In the genomic region with DNA sequence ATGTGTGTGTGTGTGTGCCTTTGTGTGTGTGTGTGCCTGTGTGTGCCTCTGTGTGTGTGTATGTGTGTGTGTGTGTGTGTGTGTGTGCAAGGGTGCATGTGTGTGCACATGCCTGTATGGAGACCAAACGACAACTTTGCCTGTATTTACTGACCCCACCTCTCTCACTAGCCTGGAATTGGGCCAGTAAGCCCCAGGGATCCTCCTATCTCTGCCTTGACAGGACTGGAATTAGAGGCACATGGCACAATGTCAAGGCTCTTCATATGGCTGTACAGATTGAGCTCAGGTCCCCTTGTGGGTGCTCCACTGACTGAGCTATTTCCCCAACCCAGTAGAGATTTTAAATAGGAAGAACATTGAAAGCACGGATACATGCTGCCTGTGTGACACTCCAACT, we compare ENCODE assay signal across 20 mouse cellular contexts.
DNase-seq lines count a peak whose midpoint lies in the region; ATAC-seq and TF ChIP-seq lines count a peak whose summit lies in the region.
"Had no signal": no experiment of that assay in that cellular context is flagged by ENCODE, and none has a peak within 500 bp of the region (broad histone marks: within the 10 kb centered on the region; RNA-seq: fewer than 3 reads in every experiment).

No protein-coding gene starts in this region.

- no peaks in the 10 kb centered on the region for H3K36me3 ChIP-seq in hindbrain, embryonic 16.5 days (ENCODE audit: control insufficient read depth, insufficient read depth, low read length)
- no peaks in the 10 kb centered on the region for H3K36me3 ChIP-seq in hindbrain, embryonic 13.5 days
- H3K36me3 ChIP-seq in midbrain, embryonic 15.5 days (replicated peaks), result no peaks in the 10 kb centered on the region
- H3K36me3 ChIP-seq in midbrain, embryonic 11.5 days (ENCODE audit: control insufficient read depth, insufficient read depth, low read length), result no peaks in the 10 kb centered on the region
- H3K36me3 ChIP-seq in MEL (ENCODE audit: control insufficient read depth in 1 of 2, insufficient read depth in 2 of 2, low read length in 2 of 2), result peaks cover 0 to 3% of the 10 kb centered on the region in 2 experiments; a peak in 1 of 4 replicates
- H3K36me3 ChIP-seq: embryonic facial prominence, embryonic 12.5 days; hindbrain, embryonic 15.5 days had no signal

- H3K27me3 ChIP-seq in hindbrain, embryonic 16.5 days (replicated peaks; ENCODE audit: control insufficient read depth, insufficient read depth, low read length), result no peaks in the 10 kb centered on the region
- H3K27me3 ChIP-seq in hindbrain, embryonic 13.5 days, result no peaks in the 10 kb centered on the region
- no peaks in the 10 kb centered on the region for H3K27me3 ChIP-seq in midbrain, embryonic 15.5 days (replicated peaks)
- no peaks in the 10 kb centered on the region for H3K27me3 ChIP-seq in midbrain, embryonic 11.5 days (ENCODE audit: control insufficient read depth, insufficient read depth, low read length)
- H3K27me3 ChIP-seq in MEL (ENCODE audit: control insufficient read depth in 1 of 2, insufficient read depth in 2 of 2, low read length in 2 of 2), result no peaks in the 10 kb centered on the region
- H3K27me3 ChIP-seq: embryonic facial prominence, embryonic 12.5 days; heart, embryonic 15.5 days; hindbrain, embryonic 15.5 days had no signal

- WGBS in hindbrain, embryonic 16.5 days, result 64% methylated on average over 2 of the region's 2 CpGs
- WGBS in hindbrain, embryonic 13.5 days, result 88% methylated on average over 2 of the region's 2 CpGs
- 56% methylated on average over 2 of the region's 2 CpGs for WGBS in midbrain, embryonic 15.5 days
- WGBS in midbrain, embryonic 11.5 days, result 84% methylated on average over 2 of the region's 2 CpGs

- TF ChIP-seq CTCF in MEL (IDR thresholded peaks at IDR 0.05 in 2 of 3, conservative IDR thresholded peaks at IDR 0.05 in 1 of 3; ENCODE audit: control insufficient read depth in 1 of 3, insufficient read depth in 1 of 3, low read depth in 2 of 3, low read length in 3 of 3, poor library complexity in 1 of 3, severe bottlenecking in 1 of 3), result no peak

- H3K9me3 ChIP-seq in hindbrain, embryonic 16.5 days (ENCODE audit: control insufficient read depth, low read length), result no peaks in the 10 kb centered on the region
- H3K9me3 ChIP-seq in hindbrain, embryonic 13.5 days, result no peaks in the 10 kb centered on the region
- H3K9me3 ChIP-seq in midbrain, embryonic 15.5 days, result no peaks in the 10 kb centered on the region
- H3K9me3 ChIP-seq in midbrain, embryonic 11.5 days (ENCODE audit: control insufficient read depth, low read length), result no peaks in the 10 kb centered on the region
- no peaks in the 10 kb centered on the region for H3K9me3 ChIP-seq in MEL (replicated peaks; ENCODE audit: insufficient read depth, low read length)
- H3K9me3 ChIP-seq: G1E; heart, embryonic 15.5 days; hindbrain, embryonic 15.5 days had no signal

- no peak overlapping the region for H3K4me3 ChIP-seq in hindbrain, embryonic 16.5 days (ENCODE audit: low read length)
- H3K4me3 ChIP-seq in hindbrain, embryonic 13.5 days, result no peak overlapping the region
- no peak overlapping the region for H3K4me3 ChIP-seq in midbrain, embryonic 15.5 days
- no peak overlapping the region for H3K4me3 ChIP-seq in midbrain, embryonic 11.5 days (ENCODE audit: low read depth, low read length)
- H3K4me3 ChIP-seq in MEL (ENCODE audit: control insufficient read depth in 1 of 2, insufficient read depth in 1 of 2, low read depth in 2 of 2, low read length in 2 of 2), result no peak overlapping the region
- H3K4me3 ChIP-seq: embryonic facial prominence, embryonic 12.5 days; heart, adult 2 months; heart, embryonic 15.5 days; hindbrain, embryonic 15.5 days had no signal

- no peak for ATAC-seq in cerebellum, adult (ENCODE audit: insufficient number of reproducible peaks, low FRiP score, low TSS enrichment)
- ATAC-seq in hindbrain, embryonic 16.5 days, result peak; percentile 38; the same call in 1 of the 2 replicates
- ATAC-seq in hindbrain, embryonic 13.5 days (ENCODE audit: low FRiP score), result no peak
- 0 out of 2 replicates have a peak, but pooled peaks have one; percentile 27 for ATAC-seq in midbrain, embryonic 15.5 days (replicated peaks)
- ATAC-seq in midbrain, embryonic 11.5 days (ENCODE audit: low FRiP score), result no peak
- ATAC-seq: CD4-positive, CD25-positive, alpha-beta regulatory T cell, adult 4 months had no signal

- no peak overlapping the region for H3K27ac ChIP-seq in hindbrain, embryonic 16.5 days (ENCODE audit: low read depth, low read length)
- no peak overlapping the region for H3K27ac ChIP-seq in hindbrain, embryonic 13.5 days
- no peak overlapping the region for H3K27ac ChIP-seq in midbrain, embryonic 15.5 days
- H3K27ac ChIP-seq in midbrain, embryonic 11.5 days (ENCODE audit: low read depth, low read length), result no peak overlapping the region
- no peak overlapping the region for H3K27ac ChIP-seq in MEL (ENCODE audit: control insufficient read depth, low read depth, low read length)
- H3K27ac ChIP-seq: embryonic facial prominence, embryonic 12.5 days; heart, adult 2 months; heart, embryonic 15.5 days; hindbrain, embryonic 15.5 days had no signal

- H3K79me2 ChIP-seq in MEL (ENCODE audit: control insufficient read depth, insufficient read depth, low read length, poor library complexity), result no peaks in the 10 kb centered on the region

- DNase-seq in cerebellum, postnatal 10 days, result peak; percentile 75 to 86
- DNase-seq in midbrain, embryonic 11.5 days (ENCODE audit: low spot score, missing footprints), result no peak
- peak; percentile 10 for DNase-seq in MEL (ENCODE audit: low read depth, low spot score)
- DNase-seq in left cerebral cortex, postnatal 10 days (ENCODE audit: extremely low spot score in 1 of 2, low spot score in 2 of 2), result no peak
- DNase-seq: adrenal gland, postnatal 10 days; B cell, adult 2 months; cerebellum, adult 18-20 months; gastrocnemius, postnatal 14 days; heart, adult 2 months; heart, postnatal 14 days had no signal

- peaks cover 6% of the 10 kb centered on the region for H3K4me1 ChIP-seq in hindbrain, embryonic 16.5 days (ENCODE audit: control insufficient read depth, insufficient read depth, low read depth, low read length)
- H3K4me1 ChIP-seq in hindbrain, embryonic 13.5 days (replicated peaks), result peaks cover 13% of the 10 kb centered on the region
- 0 out of 2 replicates have a peak, but pooled peaks cover 5% of the 10 kb centered on the region for H3K4me1 ChIP-seq in midbrain, embryonic 15.5 days
- H3K4me1 ChIP-seq in midbrain, embryonic 11.5 days (ENCODE audit: control insufficient read depth, insufficient read depth, low read length), result no peaks in the 10 kb centered on the region
- peaks cover 0 to 3% of the 10 kb centered on the region in 2 experiments; a peak in 1 of 4 replicates for H3K4me1 ChIP-seq in MEL (ENCODE audit: control insufficient read depth in 1 of 2, insufficient read depth in 2 of 2, low read length in 2 of 2)
- H3K4me1 ChIP-seq: embryonic facial prominence, embryonic 12.5 days had no signal

- no peak for TF ChIP-seq RAD21 in MEL (IDR thresholded peaks at IDR 0.05; ENCODE audit: low read depth, low read length)

- intact Hi-C loops in left cerebral cortex, postnatal 10 days (cut with DNase I), result no loop called here

- TF ChIP-seq POLR2A in MEL (IDR thresholded peaks at IDR 0.05; ENCODE audit: control insufficient read depth in 1 of 2, insufficient read depth in 1 of 2, low read depth in 1 of 2, low read length in 2 of 2, poor library complexity in 1 of 2), result no peak

- H3K9ac ChIP-seq in hindbrain, embryonic 16.5 days (ENCODE audit: low read depth, low read length), result no peak overlapping the region
- H3K9ac ChIP-seq in hindbrain, embryonic 13.5 days, result no peak overlapping the region
- no peak overlapping the region for H3K9ac ChIP-seq in midbrain, embryonic 15.5 days
- no peak overlapping the region for H3K9ac ChIP-seq in midbrain, embryonic 11.5 days (ENCODE audit: low read length)
- no peak overlapping the region for H3K9ac ChIP-seq in MEL (ENCODE audit: control insufficient read depth, low read depth, low read length, poor library complexity, severe bottlenecking)
- H3K9ac ChIP-seq: embryonic facial prominence, embryonic 12.5 days; heart, embryonic 15.5 days; hindbrain, embryonic 15.5 days had no signal

- H3K4me2 ChIP-seq in hindbrain, embryonic 16.5 days (ENCODE audit: low read length), result no peak overlapping the region
- H3K4me2 ChIP-seq in hindbrain, embryonic 13.5 days, result no peak overlapping the region
- H3K4me2 ChIP-seq in midbrain, embryonic 15.5 days, result no peak overlapping the region
- no peak overlapping the region for H3K4me2 ChIP-seq in midbrain, embryonic 11.5 days
- H3K4me2 ChIP-seq: embryonic facial prominence, embryonic 12.5 days; heart, embryonic 11.5 days; heart, embryonic 15.5 days; hindbrain, embryonic 15.5 days had no signal

- no peak for TF ChIP-seq EP300 in MEL (IDR thresholded peaks at IDR 0.05; ENCODE audit: low read depth in 1 of 2, low read length in 2 of 2)

TF ChIP-seq in MEL, 35 proteins besides CTCF, POLR2A, EP300 and RAD21:
- no peak for TF ChIP-seq E2F4 (IDR thresholded peaks at IDR 0.05; ENCODE audit: borderline replicate concordance, low read depth, low read length)
- no peak for TF ChIP-seq KAT2A (conservative IDR thresholded peaks at IDR 0.05; ENCODE audit: low read depth, low read length)
- no peak for TF ChIP-seq HCFC1 (IDR thresholded peaks at IDR 0.05; ENCODE audit: low read depth, low read length)
- no peak for TF ChIP-seq RCOR1 (IDR thresholded peaks at IDR 0.05; ENCODE audit: low read depth, low read length)
- no peak for TF ChIP-seq MXI1 (IDR thresholded peaks at IDR 0.05; ENCODE audit: low read depth, low read length)
- TF ChIP-seq MAX (IDR thresholded peaks at IDR 0.05; ENCODE audit: low read length), result no peak
- TF ChIP-seq USF1 (IDR thresholded peaks at IDR 0.05; ENCODE audit: low read depth, low read length), result no peak
- no peak for TF ChIP-seq GATA1 (IDR thresholded peaks at IDR 0.05; ENCODE audit: low read depth, low read length)
- TF ChIP-seq MAFK (IDR thresholded peaks at IDR 0.05; ENCODE audit: borderline replicate concordance, low read depth, low read length), result no peak
- no peak for TF ChIP-seq JUND (IDR thresholded peaks at IDR 0.05; ENCODE audit: low read depth, low read length)

Comparison
In these comparisons a context has a peak if more than half of its experiments do, and no peak if none do; other contexts are left out.
1. ATAC-seq: peak in hindbrain, embryonic 16.5 days (single experiment) and midbrain, embryonic 15.5 days (single experiment); none in cerebellum, adult (single experiment), hindbrain, embryonic 13.5 days (single experiment) and midbrain, embryonic 11.5 days (single experiment).
2. DNase-seq: peak in cerebellum, postnatal 10 days (2 of 2) and MEL (single experiment); none in midbrain, embryonic 11.5 days (single experiment) and left cerebral cortex, postnatal 10 days (0 of 2).